Mouse (Mus musculus): ENCODE results near the gene Mrpl39. TPM values are rescaled to one million over a fixed set of nuclear protein-coding genes. Genes with fewer than 3 reads are reported as not detected.

Gene Mrpl39
- polyA plus RNA-seq, 1 experiment from 2014 or later = 48.9 TPM

DNA sequence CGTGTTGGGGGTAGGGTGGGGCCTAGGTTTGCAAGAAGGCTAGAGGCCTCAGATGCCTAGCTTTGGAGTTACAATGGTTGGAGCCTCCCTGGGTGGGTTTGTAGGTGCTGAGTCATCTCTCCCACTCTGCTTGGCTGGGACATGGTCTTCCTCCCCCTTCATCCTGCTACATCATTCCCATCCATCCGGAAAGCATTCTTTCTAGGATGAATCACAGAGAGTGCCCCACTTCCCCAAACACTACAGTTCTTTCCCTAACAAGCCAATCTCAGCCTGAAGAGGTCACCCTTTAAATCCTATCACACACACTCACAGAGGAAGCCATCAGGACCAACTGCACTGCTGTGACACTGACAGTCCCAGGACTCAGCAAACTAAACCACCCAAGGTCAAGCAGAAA is 14.9 kb downstream of the Mrpl39 start:
- Histone ChIP-seq H3K9ac (no peak overlapping the region), H3K36me3 (peaks cover 27% of the 10 kb centered on the region), H3K9me3 (no peaks in the 10 kb centered on the region), H3K27me3 (replicated peaks) (no peaks in the 10 kb centered on the region), H3K4me1 (replicated peaks) (no peaks in the 10 kb centered on the region), H3K4me2 (replicated peaks) (no peak overlapping the region), H3K27ac (no peak overlapping the region), H3K4me3 (replicated peaks) (no peak overlapping the region)
- ATAC-seq = no peak
- 90% methylated on average over 2 of the region's 2 CpGs for WGBS

GRCm38 (mm10) chr16:84718250-84718649 is 17.3 kb downstream of the Mrpl39 start:
- peaks cover 18% of the 10 kb centered on the region for H3K36me3 ChIP-seq
- H3K9me3 ChIP-seq = no peaks in the 10 kb centered on the region
- no peak for ATAC-seq
- no peak overlapping the region for H3K9ac ChIP-seq
- no peaks in the 10 kb centered on the region for H3K27me3 ChIP-seq (replicated peaks)
- H3K4me1 ChIP-seq (replicated peaks) = no peaks in the 10 kb centered on the region
- no peak overlapping the region for H3K4me2 ChIP-seq (replicated peaks)
- no peak overlapping the region for H3K4me3 ChIP-seq (replicated peaks)
- WGBS = 94% methylated on average over 4 of the region's 4 CpGs
- H3K27ac ChIP-seq = no peak overlapping the region

GRCm38 (mm10) chr16:84717618-84718248 is 17.8 kb downstream of the Mrpl39 start:
- Histone ChIP-seq H3K4me2 (replicated peaks) (no peak overlapping the region), H3K36me3 (peaks cover 15% of the 10 kb centered on the region), H3K4me1 (replicated peaks) (no peaks in the 10 kb centered on the region), H3K27ac (no peak overlapping the region), H3K27me3 (replicated peaks) (no peaks in the 10 kb centered on the region), H3K9ac (no peak overlapping the region), H3K9me3 (no peaks in the 10 kb centered on the region), H3K4me3 (replicated peaks) (no peak overlapping the region)
- no peak for ATAC-seq
- 94% methylated on average over 10 of the region's 10 CpGs for WGBS

DNA sequence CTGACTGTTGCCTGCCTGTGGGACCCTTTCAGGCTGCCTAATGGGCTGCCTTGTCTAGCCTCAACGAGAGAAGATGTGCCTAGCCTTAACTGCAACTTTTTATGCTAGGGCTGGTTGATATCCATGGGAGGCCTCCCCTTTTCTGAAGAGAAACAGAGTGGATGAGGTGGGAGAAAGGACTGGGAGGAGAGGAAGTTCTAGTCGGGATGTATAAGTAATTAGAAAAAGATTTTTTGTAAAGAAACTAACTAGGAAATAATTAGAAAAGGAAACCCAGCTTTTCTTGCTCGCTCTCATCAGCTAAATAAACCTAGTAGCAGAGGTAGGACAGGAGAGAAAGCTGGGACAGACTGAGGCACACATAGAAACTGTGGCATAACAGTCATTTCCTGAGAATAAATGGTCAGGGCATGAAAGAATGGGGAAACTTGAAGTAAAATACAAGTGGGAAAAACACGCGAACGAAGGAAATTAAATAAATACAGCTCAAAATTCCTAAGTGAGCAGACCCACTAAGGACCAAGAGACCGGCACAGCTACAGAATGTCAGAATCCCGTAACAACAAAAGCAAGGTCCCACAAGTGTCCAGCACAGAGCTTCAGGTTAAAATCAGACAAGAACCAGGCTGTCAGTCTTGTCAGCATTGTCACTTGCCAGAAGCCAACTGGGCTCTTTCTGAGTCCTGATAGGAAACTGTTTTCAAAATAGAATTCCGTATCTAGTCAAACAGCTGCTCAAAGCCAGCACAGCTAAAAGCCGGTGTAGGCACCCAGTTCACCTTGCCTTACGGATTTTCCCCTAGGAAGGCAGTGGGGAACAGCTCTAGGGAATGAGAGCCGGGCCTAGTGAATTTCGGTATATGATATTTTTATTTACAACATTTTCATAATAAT is 18.6 kb downstream of the Mrpl39 start:
- peaks cover 13% of the 10 kb centered on the region for H3K36me3 ChIP-seq
- no peaks in the 10 kb centered on the region for H3K9me3 ChIP-seq
- H3K27me3 ChIP-seq (replicated peaks) = no peaks in the 10 kb centered on the region
- H3K27ac ChIP-seq = no peak overlapping the region
- no peak overlapping the region for H3K4me3 ChIP-seq (replicated peaks)
- H3K4me2 ChIP-seq (replicated peaks) = no peak overlapping the region
- no peaks in the 10 kb centered on the region for H3K4me1 ChIP-seq (replicated peaks)
- ATAC-seq = no peak
- 87% methylated on average over 13 of the region's 13 CpGs for WGBS
- no peak overlapping the region for H3K9ac ChIP-seq

DNA sequence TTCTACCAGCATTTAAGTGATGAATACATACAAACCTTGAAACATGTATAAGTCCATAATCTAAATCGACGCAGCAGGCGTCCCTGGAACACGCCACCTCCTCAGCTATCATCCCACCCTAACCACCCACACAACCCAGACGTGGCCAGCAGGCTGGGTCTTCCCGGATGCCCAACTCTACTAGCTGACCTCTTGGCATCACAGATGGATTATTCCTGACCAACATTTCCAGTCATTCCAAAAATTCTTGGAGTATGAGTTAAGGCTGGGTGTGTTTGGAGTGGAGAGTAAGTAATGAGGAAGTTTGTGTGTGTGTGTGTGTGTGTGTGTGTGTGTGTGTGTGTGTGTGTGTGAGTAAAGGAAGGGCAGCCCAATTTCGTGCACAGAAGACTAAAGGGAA is 19.3 kb downstream of the Mrpl39 start:
- H3K36me3 ChIP-seq = peaks cover 9% of the 10 kb centered on the region
- no peaks in the 10 kb centered on the region for H3K9me3 ChIP-seq
- H3K4me1 ChIP-seq (replicated peaks) = no peaks in the 10 kb centered on the region
- no peak for ATAC-seq
- H3K27ac ChIP-seq = no peak overlapping the region
- H3K27me3 ChIP-seq (replicated peaks) = no peaks in the 10 kb centered on the region
- H3K4me3 ChIP-seq (replicated peaks) = no peak overlapping the region
- H3K4me2 ChIP-seq (replicated peaks) = no peak overlapping the region
- 80% methylated on average over 7 of the region's 7 CpGs for WGBS
- no peak overlapping the region for H3K9ac ChIP-seq

DNA sequence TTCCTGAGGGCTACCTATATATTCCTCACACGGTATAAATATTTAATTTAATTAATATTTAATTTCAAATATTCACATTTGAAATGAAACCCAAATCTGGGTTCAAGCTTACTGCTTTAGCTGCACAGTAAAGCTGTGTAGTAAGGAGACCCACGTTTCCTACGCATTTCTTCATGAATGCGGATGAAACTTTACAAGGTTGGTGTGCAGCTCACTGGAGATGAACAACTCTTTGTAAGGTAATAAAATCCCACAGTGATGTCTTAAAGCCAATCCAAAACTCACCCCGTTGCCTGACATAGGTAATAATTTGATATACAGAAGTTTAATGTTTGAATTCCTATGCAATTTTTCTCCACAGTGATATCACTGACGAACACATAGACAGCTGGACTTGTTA is 20.6 kb downstream of the Mrpl39 start:
- Histone ChIP-seq H3K27ac (no peak overlapping the region), H3K4me3 (replicated peaks) (no peak overlapping the region), H3K36me3 (no peaks in the 10 kb centered on the region), H3K27me3 (replicated peaks) (no peaks in the 10 kb centered on the region), H3K9me3 (no peaks in the 10 kb centered on the region), H3K4me1 (replicated peaks) (no peaks in the 10 kb centered on the region), H3K9ac (no peak overlapping the region), H3K4me2 (replicated peaks) (no peak overlapping the region)
- WGBS = 91% methylated on average over 6 of the region's 6 CpGs
- no peak for ATAC-seq

GRCm38 (mm10) chr16:84713926-84714325 is 21.6 kb downstream of the Mrpl39 start:
- H3K36me3 ChIP-seq = no peaks in the 10 kb centered on the region
- no peaks in the 10 kb centered on the region for H3K4me1 ChIP-seq (replicated peaks)
- no peak overlapping the region for H3K27ac ChIP-seq
- H3K27me3 ChIP-seq (replicated peaks) = no peaks in the 10 kb centered on the region
- no peaks in the 10 kb centered on the region for H3K9me3 ChIP-seq
- ATAC-seq = no peak
- WGBS = 82% methylated on average over 4 of the region's 4 CpGs
- H3K9ac ChIP-seq = no peak overlapping the region
- H3K4me2 ChIP-seq (replicated peaks) = no peak overlapping the region
- no peak overlapping the region for H3K4me3 ChIP-seq (replicated peaks)

- no peaks in the 10 kb centered on the region for H3K9me3 ChIP-seq
- no peak overlapping the region for H3K4me3 ChIP-seq (replicated peaks)
- WGBS = 76% methylated on average over 4 of the region's 4 CpGs
- no peaks in the 10 kb centered on the region for H3K36me3 ChIP-seq
- ATAC-seq = no peak
- no peaks in the 10 kb centered on the region for H3K27me3 ChIP-seq (replicated peaks)
- H3K4me2 ChIP-seq (replicated peaks) = no peak overlapping the region
- no peak overlapping the region for H3K27ac ChIP-seq
- no peak overlapping the region for H3K9ac ChIP-seq
- no peaks in the 10 kb centered on the region for H3K4me1 ChIP-seq (replicated peaks)
These were observed 22.4 kb downstream of the Mrpl39 start for GRCm38 (mm10) chr16:84713156-84713555.

DNA sequence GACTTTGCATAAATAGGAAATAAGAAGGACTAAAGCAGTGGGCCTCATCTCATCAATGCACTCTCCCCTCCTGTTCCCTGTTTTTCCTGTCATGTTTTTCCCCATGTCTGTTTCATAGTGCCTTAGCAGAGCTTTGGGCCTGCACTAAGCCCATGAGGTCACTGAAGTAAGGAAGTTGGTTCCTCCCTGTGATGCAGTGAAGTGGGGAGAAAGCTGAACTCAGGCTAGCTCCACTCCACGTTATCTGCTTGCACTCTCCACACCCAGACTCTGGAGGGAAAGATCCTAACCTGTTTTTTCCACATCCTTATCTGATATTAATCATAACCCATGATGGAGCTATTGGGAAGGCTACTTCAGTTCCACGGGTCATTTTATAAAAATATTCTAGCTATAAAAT is 26.9 kb downstream of the Mrpl39 start:
- WGBS = 67% methylated on average over 2 of the region's 2 CpGs
- H3K27ac ChIP-seq = no peak overlapping the region
- no peak overlapping the region for H3K4me3 ChIP-seq (replicated peaks)
- no peaks in the 10 kb centered on the region for H3K36me3 ChIP-seq
- no peak for ATAC-seq
- no peaks in the 10 kb centered on the region for H3K27me3 ChIP-seq (replicated peaks)
- H3K9me3 ChIP-seq = no peaks in the 10 kb centered on the region
- H3K9ac ChIP-seq = no peak overlapping the region
- H3K4me1 ChIP-seq (replicated peaks) = no peaks in the 10 kb centered on the region
- no peak overlapping the region for H3K4me2 ChIP-seq (replicated peaks)

DNA sequence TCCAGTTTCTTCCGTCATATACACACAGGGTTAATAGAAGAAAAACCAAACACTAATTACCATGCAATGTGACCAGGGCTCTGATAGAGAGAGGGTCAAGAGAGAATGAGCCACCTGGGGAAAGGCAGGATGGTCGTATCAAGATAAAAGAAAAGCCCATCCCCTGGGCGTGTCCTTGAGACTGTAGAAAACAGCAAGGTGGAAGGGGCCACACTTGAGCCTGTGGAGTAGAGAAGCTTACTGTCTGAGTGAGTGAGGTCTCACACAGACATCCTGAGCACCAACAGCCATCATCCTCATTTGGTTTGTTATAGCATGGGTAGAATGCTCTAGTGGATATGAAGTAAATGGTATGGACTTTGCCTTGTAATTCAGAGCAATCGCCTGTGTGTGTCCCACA is 27.7 kb downstream of the Mrpl39 start:
- H3K27ac ChIP-seq = no peak overlapping the region
- H3K4me3 ChIP-seq (replicated peaks) = no peak overlapping the region
- no peaks in the 10 kb centered on the region for H3K36me3 ChIP-seq
- no peaks in the 10 kb centered on the region for H3K9me3 ChIP-seq
- no peaks in the 10 kb centered on the region for H3K27me3 ChIP-seq (replicated peaks)
- no peak for ATAC-seq
- 68% methylated on average over 4 of the region's 4 CpGs for WGBS
- no peak overlapping the region for H3K4me2 ChIP-seq (replicated peaks)
- H3K9ac ChIP-seq = no peak overlapping the region
- no peaks in the 10 kb centered on the region for H3K4me1 ChIP-seq (replicated peaks)

GRCm38 (mm10) chr16:84706571-84706970 is 29.0 kb downstream of the Mrpl39 start:
- Histone ChIP-seq H3K27me3 (replicated peaks) (no peaks in the 10 kb centered on the region), H3K9me3 (no peaks in the 10 kb centered on the region), H3K27ac (no peak overlapping the region), H3K9ac (no peak overlapping the region), H3K4me2 (replicated peaks) (no peak overlapping the region), H3K4me1 (replicated peaks) (0 out of 2 replicates have a peak, but pooled peaks cover 2% of the 10 kb centered on the region), H3K36me3 (no peaks in the 10 kb centered on the region), H3K4me3 (replicated peaks) (no peak overlapping the region)
- WGBS = 80% methylated on average over 6 of the region's 6 CpGs
- ATAC-seq = no peak

- Histone ChIP-seq H3K27ac (no peak overlapping the region), H3K9ac (no peak overlapping the region), H3K4me3 (replicated peaks) (no peak overlapping the region), H3K36me3 (no peaks in the 10 kb centered on the region), H3K27me3 (replicated peaks) (no peaks in the 10 kb centered on the region), H3K9me3 (no peaks in the 10 kb centered on the region), H3K4me1 (replicated peaks) (0 out of 2 replicates have a peak, but pooled peaks cover 2% of the 10 kb centered on the region), H3K4me2 (replicated peaks) (no peak overlapping the region)
- ATAC-seq = no peak
- whole genome bisulfite sequencing = 77% methylated on average over 5 of the region's 5 CpGs
These were observed 30.0 kb downstream of the Mrpl39 start for GRCm38 (mm10) chr16:84705507-84705906.

Data from intestine, embryonic 15.5 days (tissue).